Mouse (Mus musculus) left cerebral cortex, adult 11 months (tissue): Measurements from ENCODE around the gene Emc10.

Experiments
- DNase-seq: peaks from one replicate; pipeline ENCODE4 v3.0.0; 2022; ENCODE audit warnings: low spot score

The Emc10 gene

DNA sequence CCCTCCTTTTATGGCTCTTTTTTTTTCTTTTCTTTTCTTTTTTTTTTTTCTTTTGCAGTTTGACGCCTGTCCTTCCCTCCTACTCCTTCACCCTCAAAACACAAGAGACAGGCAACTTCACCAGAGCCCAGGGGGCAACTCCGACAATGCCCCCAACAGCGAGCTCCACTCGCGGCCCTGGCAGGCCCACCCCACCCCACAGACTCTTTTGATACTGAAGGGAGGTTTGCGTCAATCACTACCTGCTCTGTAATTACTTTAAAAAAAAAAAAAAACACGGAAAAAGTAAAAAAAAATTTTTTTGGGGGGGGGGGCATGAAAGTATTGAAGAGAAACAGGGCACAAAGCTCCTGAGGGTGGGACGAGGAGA lies 33.3 kb downstream of the Emc10 start:
- no peak for DNase-seq

DNA sequence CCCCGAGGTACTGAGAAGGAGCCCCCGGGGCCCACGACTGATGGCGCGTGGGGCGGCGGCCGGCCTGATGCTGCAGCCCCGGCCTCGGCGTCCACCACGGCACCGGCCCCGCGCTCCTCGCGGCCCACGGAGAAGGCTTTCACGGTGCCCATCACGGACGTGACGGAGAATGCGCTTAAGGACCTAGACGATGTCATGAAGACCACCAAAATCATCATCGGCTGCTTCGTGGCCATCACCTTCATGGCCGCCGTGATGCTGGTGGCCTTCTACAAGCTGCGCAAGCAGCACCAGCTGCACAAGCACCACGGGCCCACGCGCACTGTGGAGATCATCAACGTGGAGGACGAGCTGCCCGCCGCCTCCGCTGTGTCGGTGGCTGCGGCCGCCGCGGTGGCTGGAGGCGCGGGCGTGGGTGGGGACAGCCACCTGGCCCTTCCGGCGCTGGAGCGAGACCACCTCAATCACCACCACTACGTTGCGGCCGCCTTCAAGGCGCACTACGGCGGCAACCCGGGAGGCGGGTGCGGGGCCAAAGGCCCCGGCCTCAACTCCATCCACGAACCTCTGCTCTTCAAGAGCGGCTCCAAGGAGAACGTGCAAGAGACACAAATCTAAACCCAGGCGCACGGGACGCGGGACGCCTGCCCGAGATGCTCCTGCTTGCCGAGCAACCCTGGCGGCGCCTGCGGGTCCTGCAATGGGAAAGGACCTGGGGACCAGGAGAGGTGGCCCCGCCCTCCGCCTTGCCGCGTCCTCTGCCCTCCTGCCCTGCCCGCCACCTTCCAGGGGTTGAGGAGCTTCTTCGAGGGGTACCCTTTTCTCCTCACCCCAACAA lies 33.9 kb downstream of the Emc10 start:
- no peak for DNase-seq

DNA sequence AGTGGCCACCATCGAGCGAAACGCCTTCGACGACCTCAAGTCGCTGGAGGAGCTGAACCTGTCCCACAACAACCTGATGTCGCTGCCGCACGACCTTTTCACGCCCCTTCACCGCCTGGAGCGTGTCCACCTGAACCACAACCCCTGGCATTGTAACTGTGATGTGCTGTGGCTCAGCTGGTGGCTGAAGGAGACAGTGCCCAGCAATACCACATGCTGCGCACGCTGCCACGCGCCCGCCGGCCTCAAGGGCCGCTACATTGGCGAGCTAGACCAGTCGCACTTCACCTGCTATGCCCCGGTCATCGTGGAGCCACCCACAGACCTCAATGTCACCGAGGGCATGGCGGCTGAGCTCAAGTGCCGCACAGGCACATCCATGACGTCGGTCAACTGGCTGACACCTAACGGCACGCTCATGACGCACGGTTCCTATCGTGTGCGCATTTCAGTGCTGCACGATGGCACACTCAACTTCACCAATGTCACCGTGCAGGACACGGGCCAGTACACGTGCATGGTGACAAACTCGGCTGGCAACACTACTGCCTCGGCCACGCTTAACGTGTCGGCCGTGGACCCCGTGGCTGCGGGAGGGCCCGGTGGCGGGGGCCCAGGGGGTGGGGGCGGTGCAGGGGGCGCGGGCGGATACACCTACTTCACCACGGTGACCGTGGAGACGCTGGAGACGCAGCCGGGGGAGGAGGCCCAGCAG lies 34.7 kb downstream of the Emc10 start:
- DNase-seq = no peak

DNA sequence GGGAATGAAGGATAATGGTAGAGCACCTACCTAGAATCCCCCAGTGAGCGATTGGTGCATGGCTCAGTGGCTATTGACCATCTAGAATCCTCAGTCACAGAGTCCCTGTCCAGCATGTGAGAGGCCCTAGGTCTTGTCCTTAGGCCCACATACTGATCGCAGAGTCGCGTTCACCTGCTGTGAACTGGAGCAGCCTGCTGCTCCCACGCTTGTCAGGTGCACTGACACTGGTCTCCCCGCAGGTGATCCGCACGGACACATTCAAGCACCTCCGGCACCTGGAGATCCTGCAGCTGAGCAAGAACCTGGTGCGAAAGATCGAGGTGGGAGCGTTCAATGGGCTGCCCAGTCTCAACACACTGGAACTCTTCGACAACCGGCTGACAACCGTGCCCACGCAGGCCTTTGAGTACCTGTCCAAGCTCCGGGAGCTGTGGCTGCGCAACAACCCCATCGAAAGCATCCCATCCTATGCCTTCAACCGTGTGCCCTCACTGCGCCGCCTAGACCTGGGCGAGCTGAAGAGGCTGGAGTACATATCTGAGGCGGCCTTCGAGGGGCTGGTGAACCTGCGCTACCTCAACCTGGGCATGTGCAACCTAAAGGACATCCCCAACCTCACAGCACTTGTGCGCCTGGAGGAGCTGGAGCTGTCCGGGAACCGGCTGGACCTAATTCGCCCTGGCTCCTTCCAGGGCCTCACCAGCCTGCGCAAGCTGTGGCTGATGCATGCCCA lies 35.4 kb downstream of the Emc10 start:
- no peak for DNase-seq

DNA sequence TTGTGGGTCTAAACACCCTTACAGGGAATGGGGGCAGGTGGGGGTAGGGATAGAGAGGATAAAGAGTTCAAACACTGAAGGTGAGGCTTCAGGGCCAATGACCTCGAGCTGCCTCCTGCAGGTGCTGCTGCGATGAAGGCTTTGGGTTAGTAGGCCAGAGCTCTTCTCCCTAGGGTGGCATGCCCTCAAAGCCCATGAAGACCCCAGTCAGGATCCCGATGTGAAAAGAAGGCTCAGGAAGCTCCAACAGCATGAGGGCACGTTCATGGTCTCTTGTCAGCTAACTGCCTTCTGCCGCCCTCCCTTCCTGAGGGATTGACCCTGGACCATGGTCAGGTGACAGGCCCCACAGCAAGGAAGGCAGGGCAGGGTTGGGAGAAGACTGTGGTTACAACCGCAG lies 36.3 kb downstream of the Emc10 start:
- DNase-seq = no peak

DNA sequence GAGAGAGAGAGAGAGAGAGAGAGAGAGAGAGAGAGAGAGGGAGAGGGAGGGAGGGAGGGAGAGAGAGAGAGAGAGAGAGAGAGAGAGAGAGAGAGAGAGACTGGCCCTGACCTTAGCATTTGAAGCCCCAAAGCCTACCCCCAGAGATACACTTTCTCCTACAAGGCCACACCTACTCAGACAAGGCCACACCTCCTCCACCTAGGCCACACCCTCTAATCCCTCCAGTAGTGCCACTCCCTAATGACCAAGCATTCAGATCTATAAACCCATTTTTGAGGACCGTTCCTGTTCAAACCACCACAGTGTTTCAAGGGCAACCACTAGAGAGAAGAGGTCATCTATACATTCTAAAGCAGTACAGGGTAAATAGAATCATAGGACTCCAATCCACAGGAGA lies 40.0 kb downstream of the Emc10 start:
- DNase-seq = no peak

DNA sequence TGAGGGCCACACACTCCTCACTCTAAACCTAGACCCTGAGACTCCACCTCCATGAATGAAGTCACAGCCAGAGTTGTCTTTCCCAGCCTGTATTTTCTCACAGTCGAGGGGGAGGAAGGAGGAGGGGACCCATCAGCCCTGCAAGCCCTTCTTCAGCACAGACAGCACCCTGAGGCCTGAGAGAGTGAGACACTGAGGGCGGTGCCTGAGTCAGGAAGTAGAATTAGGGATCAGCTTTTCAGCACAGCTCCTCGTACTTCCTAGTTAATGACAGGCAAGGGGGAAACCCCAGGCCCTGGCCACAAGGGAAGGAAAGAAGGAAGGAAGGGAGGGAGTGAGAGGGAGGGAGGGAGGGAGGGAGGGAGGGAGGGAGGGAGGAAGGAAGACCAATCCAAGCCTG lies 43.1 kb downstream of the Emc10 start:
- no peak for DNase-seq

DNA sequence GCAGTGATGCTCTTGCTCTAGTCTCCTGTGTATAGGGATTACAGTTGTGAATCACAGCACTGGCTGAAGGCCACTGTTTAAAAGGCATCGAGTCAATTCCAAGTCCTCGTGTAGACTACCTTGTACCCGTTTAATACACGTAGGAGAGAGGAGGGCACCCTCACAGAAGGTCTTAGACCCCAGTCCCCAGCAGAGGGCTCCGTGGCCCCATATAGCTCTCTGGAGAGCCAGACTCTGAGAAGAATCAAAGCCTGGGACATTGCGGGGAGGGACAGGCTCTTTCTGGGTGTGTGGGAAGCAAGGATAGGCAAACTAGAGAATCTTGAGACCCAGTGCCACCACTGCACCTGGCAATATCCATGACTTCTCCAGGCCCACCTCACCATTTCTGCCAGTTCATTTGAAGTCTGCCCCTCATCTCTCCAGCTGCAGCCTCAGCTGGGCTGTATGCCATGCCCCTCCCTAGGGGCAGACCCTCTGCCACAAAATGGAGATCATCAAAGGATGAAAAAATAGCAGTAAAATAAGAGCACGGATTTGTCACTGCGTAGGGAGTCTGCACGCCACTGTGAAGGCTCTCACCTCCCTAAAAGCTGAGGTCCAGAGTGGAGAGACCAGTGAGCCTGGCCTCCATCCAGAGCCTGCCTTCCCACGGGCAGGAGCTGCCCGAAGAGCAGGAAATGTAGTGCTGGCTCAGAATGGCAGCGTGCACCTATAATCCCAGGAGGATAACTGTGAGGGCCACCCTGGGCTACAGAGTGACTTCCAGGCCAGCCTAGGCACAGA lies 50.1 kb downstream of the Emc10 start:
- no peak for DNase-seq

DNA sequence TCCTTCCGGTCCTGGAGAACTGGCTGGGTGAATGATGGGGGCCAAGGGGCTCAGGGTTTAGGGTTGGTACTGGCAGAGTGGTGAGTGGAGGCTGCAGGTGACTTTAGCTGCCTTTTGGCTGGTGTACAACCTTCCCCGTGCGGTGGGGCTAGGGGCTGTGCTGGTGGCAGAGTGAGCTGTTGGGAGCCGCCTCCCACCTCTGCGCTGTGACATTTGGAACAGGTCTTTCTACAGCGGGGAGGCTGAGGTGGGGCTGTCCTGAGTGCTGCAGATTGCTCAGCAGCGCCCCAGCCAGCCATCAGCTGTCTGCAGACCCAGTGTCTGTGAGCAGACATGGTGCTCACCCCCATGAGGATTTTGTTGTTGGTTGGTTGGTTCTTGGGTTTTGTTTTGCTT lies 50.8 kb downstream of the Emc10 start:
- no peak for DNase-seq

DNA sequence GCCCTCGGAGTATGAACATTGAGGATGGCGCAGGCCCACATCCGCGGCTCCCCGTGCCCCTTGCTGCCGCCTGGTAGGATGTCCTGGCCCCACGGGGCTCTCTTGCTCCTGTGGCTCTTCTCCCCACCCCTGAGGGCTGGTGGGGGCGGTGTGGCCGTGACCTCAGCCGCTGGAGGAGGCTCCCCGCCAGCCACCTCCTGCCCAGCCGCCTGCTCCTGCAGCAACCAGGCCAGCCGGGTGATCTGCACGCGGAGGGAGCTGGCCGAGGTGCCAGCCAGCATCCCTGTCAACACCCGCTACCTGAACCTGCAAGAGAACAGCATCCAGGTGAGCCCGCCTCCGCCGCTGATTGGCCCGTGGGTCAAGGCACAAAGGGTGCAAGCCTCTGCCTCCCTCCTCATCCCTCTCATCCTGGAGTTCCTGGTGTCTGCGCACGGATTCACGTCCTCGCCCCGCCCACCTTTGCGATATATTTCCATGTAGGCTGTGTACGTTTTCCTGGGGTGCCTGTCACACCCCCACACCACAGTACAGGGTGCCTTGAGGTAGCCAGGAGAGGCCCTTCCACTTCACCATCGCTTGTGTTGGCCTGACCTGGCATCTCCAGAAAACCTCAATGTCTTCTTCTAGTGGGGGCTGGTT lies 51.3 kb downstream of the Emc10 start:
- no peak for DNase-seq

DNA sequence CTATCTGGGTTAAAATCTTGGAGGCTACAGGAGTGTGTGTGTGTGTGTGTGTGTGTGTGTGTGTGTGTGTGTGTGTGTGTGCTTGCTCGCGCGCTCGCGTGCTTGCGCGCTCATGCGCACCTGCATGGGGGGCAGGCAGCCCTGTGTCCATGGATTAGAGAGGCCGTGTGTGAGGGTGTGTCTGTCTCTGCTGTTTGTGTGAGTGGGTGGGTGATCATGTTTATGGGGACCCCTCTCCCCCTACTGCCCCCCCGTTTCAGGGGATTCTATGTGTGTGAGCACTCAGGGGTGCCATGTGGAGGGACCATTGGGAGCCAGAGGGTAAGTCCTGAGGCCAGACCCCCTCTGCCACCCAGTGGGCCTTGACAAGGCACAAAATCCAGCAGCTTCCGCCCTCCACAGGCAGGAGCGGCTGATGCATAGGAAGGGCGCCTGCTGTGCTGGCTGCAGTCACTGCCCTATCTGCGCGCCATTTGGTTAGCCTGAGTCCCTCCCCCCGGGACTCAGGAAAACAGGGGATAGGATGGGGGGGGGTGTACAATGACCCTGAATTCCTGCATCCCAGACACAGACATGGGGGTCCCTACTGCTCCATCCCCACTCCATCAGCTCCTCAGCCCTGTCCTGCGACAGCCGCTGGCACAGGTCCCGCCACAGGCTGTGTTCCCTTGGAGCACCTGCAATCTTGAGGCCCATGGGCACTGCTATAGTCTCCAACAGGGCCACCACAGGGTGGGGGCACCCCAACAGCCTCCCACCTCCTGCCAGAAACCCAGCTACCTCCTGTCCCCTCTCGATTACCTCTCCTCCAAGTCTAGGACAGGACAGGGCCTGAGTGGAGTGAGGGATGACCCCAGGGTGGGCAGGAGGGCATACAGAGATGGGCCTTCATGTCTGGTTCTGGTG lies 52.8 kb downstream of the Emc10 start:
- DNase-seq = no peak

DNA sequence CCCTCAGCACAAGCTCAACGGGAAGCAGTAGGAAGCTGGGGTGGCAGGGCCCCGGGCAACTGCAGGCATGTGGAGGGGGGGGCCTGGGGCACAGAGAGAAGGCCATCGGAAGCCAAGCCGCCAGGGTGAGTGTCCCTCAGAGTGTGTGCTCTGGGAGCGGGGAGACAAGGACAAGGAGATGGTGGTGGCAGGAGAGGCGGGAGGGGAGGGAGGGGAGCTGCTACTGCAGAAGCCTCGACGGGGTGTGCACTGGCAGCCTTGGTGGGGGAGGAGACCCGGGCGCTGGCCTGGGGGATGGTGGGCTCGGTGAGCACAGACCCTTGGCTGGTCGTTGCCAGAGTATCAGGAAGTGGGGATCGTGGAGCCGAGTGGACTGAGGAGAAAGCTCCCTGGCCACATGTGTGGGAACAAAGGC lies 53.9 kb downstream of the Emc10 start:
- no peak for DNase-seq

DNA sequence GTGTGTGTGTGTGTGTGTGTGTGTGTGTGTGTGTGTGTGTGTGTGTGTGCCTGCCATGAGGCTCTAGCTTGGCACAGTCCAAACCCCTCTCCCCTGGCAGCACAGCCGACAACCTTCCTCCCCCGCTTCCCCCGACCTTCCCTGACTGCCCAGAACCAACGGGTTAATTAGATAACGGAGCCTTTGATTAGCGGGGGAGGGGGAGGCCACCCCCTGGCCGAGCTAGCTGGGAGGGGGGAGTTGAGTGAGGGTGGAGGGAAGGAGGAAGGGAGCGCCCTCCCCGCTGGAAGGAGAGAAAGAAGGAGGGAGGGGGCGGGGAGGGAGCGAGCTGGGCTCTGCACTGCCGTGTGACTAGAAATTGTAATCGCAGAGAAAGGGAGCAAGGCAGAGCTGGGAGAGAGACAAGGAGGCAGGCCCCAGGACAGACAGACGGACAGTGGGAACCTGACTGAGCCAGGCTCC lies 54.6 kb downstream of the Emc10 start:
- no peak for DNase-seq

DNA sequence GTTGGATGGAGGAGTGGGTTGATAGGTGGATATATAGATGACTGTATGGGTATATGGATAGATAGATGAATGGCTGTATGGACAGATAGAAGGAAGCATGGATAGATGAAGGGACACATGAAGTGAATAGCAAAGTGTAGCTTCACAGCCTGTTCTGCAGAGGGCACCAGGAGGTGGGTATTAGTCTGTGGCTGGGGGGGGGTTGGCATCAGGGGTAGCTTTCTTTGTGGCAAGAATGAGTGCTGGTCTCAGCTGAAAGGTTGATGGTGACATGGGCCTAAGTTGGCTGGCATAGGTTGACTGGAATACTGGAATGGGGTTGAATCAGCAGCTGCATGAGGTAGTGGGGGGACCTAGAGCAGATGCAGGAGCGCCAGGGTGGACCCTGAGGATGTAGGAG lies 55.1 kb downstream of the Emc10 start:
- DNase-seq = no peak

DNA sequence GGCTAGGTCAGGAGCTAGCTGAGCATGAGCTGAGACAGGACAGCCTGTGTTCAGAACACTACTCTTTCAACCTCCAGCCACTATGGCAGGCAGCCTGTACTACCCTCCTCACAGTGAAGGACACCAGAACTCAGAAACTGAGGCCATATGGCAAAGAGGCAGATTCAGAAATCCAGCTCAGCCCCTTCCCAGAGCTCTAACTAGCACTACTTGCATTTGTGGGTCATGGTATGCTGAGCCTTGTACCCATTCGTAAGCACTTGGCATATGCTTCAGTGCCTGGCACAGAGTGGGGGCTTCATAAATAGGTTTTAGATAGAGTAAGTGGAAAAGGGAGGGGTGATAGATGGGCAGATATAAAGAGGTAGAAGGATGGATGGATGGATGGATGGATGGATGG lies 55.9 kb downstream of the Emc10 start:
- DNase-seq = no peak
